Mouse (Mus musculus) right cerebral cortex, postnatal 25 days (tissue): ENCODE measurements at regions not wholly inside any gene's neighbourhood (a gene's known extent, or its start where the extent isn't known, plus 50 kb on each side); places are given as distances from the start of the nearest gene placed in this dataset.

ENCODE experiments used
- DNase-seq: peaks from one replicate; pipeline ENCODE4 v3.0.0; 2022

DNA sequence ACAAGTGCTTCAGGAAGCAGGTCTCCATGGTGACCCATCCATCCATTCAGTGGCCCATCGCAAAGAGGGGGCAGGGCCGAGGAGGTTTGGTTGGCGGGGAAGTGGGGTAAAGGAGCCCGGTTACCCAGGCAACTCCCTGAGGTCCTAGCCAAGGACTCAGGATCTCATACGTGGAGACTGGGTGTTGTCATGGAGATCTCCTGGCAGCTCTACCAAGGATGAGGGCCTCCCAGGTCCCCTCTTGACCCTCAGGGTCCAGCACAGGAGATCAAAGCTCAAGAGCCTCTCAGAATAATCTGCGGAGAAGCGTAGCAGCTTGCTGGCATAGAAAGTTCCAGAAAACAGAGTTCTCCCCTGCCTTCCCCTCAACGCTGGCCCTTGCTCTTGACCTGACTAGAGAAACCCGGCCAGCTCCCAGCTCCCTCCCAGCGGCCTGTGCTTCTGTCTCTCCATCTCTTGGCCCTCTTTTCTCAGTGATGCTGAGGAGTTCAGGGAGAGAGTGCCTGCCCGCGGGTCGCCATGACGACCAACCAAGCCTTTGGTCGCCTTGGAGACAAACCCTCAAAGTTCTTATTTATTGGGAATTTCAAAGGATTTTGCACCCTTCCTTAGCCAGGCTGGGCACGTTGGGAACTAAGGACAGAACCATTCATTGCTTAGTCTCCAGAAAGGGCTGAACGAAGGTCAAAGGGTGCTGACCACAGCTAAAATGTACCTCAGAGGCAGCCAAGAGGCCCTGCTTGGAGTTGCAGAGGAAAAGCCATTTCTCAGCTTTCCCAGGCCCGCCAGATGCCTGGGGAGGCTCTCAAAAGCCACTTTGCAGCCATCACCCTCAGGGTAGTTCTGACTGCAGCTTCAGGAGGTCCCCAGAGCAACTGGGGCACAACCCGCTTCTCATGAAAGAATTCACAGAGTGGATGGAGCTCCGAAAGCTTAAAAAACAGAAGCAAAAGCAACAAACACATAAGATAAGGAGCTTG is 60.0 kb downstream of the Ubiad1 start:
- peak; percentile 79 for DNase-seq

DNA sequence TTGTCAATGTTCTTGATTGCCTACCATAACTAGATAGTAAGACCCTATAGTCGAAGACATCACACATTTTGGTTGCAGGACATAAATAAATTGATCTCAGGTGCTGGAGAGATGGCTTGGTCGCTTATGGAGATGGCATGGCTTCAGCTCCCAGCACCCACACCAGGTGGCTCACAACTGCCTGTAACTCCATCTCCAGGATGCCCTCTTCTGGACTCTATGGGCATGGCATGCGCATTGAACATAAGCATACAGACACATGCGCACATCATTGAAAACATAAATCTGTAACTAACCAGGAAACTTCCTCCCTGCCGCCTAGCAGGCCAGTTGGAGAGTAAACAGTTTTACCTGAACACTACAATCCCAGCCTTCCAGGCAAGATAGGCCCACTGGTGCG is 64.0 kb downstream of the Ubiad1 start:
- no peak for DNase-seq

DNA sequence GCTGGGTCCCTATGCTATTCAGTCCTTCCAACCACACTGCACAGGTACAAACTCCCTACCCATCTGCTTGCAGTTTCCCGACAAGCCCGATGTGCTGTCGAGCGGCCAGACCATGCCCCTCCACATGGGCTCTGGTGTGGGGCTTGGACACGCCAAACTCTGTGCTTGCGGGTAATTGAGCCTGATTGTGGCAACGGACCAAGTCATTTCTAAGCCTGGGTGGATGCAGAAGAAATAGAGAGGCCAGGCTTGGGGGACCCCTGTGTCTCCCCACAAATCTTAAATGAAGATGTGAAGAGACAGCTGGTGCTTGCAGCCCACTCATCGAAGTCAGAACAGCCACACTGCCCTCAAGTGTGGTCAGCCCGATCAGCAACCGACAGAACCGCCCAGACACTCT is 66.1 kb downstream of the Ubiad1 start:
- no peak for DNase-seq

DNA sequence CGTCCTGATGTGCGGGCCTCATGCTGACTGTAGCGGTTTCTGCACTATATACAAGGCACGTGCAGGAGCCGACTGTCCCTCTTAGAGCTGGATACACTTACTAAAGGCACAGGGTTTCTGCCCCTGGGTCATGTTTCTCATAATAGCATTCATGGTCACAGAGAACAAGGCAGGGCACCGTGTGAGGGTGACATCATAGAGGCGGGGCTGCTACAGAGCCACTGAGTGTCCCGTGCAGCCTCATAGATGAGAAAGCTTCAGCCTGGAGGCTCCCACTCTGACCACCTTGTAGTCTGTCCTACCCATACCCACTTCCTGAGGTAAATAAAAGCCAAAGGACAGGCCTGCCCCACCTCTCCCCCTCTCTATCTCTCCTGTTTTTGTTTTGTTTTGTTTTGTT is 67.2 kb downstream of the Ubiad1 start:
- DNase-seq, result no peak

DNA sequence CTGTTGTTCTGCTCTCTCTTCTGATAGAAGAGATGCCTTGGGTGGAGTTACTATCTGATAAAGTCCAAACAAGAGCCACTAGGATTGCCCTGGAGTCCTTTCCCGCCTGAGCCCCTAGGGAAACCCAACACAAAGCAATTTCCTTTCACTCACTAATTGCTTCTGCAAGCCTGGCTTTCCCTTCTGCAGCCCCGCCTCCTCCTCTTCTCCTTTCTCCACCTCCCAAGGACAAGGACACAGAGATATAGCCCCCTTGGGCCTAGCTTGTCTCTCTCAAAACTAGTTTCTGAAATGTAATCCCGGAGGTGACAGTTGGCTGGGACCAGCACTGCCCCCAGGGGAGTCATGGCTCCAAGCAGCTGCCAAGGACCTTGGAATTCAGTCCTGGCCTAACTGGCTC is 68.1 kb downstream of the Ubiad1 start:
- no peak for DNase-seq

DNA sequence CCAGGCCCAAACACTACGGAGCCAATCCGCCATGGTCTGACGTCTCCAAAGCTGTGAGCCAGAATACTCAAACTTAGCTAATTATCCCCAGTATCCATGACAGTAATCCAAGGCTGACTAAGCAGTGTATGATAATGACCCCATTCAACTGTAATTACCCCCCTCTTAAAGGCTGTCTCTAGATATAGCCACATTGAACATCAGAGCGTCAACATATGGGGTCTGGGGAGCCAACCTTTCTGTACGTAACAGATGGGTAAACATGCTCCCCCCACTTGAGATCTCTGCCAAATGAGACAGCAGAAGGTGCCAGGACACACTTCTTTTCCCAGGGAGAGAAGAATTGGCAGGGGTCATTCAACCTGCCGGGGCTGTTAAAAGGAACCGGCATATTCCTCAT is 73.1 kb downstream of the Ubiad1 start:
- no peak for DNase-seq

DNA sequence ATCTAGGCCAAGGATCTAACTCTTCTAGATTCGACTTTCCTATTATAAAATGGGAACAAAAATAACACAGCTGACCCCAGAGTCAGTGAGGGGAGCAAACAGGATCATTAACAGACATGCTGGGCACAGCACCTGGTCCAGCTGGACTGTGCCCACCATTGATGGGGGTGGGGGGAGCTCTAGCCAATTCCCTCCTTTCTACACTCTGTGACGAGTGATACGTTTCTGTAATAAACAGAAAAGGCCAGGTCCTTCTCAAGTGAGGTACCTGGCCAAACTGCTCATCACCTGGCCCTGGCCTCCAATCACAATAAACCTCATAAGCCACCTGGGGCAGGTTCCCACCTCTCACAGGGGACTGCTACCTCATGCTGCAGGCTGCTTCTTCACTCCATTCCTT is 76.9 kb downstream of the Ubiad1 start:
- no peak for DNase-seq

DNA sequence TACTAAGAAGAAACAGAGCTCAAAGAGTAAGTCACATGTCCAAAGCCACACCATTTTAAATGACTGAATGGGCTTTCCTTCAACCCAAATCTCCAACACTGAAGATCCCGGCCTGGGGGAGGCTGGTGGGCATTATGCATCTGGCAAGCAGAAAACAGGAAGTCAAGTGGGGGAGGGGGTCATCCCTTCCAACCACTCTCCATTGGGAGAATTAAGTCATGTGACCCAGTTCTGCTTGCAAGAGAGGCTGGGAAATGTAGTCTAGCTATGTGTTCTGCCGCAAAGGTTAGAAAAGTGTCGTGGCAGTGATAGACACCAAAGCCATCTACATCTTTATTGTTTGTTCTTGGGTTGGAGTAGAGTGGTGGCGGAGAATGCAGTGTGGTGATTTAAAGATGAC is 78.0 kb upstream of the Disp3 start:
- no peak for DNase-seq

DNA sequence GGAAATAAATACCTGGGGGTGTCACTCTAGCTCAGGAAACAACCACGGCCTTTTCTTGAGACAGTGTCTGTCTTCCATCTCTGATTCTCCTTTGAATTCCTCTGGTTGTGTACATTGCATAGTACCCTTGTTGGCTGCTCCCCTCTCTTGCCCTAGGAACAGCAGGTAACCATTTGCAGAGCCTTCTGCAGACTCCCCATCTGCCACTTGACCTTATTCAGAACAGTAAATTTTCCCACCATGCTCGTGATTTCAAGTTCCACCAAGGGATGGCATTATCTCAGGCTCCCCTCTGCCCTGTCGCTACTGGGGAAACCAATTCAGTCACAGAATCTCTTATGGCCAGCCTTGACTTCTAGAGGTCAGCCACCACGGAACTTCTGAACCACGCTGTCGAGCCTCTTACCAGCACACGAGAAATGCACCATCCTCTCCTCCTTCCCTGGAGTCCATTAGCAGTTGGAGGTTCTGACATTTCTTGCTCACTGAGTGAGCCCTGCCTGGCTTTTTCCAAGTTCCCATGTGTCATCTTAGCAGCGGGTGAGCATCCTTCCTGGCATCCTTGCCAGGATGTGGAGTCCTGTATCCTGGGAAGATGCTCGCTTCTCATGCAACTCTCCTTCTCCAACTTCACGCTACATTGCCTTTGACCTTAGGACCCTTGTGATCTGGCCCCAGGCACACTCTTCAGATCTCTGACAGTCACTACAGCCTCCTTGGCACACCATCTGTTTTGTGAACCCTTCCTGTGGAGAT is 75.8 kb upstream of the Disp3 start:
- no peak for DNase-seq

DNA sequence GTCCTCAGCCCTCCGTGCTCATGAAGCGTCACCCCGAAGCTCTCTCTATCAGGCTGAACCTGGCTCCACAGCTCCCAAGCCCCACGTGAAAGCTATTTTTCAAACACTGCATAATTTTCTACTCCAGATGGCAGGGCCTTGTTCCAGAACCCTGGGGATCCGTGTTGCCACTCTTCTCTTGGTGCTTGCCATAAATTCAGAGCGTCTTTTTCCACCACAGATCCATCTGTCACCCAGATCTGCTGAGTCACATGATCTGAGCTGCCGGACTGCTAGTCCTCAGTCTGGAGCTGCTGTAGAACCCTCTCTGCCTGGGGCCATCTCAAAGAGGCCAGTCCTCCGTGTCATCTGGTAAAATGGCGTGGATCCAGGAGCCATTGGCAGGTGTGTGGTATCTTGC is 73.2 kb upstream of the Disp3 start:
- peak; percentile 76 for DNase-seq

DNA sequence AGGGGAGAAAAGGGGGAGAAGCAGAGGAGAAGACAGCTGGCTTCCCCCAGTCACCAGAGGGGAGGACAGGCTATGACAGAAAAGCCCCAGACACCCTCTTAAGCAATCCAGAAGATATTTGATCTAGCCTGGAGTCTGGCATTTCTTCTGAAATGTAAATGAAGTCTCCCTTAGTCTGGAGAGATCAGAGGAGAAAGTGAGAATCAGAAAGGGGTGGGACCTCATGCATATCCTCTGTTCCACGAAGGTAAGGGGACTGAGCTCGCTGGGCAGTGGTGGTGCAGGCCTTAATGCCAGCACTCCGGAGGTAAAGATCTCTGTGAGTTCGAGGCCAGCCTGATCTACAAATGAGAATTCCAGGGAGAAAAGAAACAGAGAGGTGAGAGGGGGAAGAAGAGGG is 70.6 kb upstream of the Disp3 start:
- DNase-seq, result no peak

DNA sequence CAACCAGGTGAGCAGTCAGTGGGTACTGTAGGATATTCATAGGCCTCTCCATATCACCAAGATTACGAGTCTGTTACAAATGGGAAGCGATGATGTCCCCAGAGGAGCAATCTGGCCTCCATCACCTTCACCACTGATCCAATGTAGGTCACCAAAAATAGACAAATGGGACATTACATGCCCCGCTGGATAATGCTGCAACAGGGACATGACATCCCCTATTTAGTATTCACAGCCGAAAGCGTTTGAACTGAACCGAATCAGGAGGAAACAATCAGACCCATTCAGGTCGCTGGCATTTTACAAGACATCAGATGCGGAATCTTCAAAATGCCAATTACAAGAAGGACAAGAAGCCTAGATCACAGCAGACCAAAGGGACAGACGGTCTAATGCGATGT is 69.5 kb upstream of the Disp3 start:
- no peak for DNase-seq

DNA sequence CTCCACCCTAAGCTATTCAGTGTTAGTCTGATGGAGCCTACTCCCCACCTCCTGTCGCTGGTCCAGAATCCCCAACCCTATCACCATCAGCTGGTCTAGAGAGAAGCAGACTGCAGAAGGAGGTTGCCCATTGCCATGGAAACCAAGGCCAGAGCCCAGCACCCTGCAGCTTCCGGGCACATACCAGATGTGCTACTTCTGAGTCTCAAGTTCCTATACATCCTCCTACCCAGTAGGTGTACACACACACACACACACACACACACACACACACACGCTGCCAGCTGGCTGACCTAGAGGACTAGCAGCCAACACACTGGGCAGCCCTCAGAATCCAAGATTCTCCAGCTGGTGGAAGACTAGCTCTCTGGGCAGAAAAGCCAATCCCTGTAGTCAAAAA is 68.9 kb upstream of the Disp3 start:
- DNase-seq, result no peak

DNA sequence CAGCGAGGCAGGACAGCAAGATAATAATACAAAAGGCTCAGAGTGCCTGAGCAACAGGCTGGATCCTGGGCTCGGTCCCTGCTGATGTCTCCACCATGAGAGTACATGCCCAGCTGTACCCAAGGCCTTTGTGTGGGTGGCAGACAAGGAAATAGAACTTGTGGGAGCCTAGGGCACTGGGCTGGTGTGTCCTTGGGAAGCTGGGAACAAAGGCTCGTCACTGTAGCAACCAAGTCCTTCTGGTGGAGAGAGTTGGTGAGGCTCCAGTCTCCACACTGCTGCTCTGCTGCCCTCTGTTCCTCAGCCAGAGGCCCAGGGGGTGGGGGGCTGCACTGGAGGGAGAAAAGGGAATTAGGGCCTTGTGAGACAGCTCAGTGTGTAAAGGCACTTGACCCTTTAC is 66.2 kb upstream of the Disp3 start:
- no peak for DNase-seq

DNA sequence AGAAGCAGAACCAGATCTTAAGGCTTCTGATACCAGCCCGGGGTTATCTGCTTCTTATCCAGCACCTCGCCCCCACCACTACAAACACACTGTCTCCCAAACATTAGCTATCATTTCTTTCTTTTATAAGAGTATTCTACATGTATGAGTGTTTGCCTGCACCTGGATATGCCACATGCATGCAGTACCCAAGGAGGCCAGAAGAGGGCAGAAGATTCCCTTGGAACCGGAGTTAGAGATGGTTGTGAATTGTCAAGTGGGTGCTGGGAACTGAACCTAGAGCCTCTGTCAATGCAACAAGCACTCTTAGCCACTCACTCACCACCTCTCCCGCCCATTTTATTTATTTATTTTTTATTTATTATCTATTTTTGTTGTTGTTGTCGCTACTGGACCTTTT is 64.9 kb upstream of the Disp3 start:
- no peak for DNase-seq

DNA sequence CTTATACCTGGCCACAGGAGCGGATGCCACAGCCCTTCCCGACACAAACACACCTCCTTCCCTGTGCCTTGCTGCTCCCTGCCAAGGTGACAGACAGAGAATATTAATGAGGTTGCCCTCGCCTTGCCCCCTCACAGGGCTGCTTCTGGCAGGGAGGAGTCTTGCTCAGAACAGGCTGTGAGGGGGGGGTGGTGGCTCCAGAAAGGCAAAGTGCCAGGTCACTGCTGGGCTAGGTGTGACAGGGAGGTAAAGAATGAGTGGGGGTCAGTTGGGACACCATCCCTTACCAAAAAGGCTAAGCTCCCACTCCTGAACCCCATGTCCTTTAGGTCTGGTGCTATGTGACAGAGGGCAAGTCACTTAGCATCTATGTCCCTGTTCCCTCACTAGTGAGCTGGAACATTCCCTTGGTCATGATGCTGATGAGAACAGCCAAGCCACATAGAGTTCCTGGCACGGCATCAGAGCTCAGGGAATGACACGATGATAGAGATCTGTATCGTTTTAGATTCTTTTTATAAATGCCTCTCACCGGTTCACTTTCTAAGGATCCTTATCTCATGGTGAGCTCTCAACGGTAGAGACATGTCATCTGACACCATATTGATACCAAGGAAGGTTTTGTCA is 53.9 kb upstream of the Disp3 start:
- DNase-seq, result no peak

DNA sequence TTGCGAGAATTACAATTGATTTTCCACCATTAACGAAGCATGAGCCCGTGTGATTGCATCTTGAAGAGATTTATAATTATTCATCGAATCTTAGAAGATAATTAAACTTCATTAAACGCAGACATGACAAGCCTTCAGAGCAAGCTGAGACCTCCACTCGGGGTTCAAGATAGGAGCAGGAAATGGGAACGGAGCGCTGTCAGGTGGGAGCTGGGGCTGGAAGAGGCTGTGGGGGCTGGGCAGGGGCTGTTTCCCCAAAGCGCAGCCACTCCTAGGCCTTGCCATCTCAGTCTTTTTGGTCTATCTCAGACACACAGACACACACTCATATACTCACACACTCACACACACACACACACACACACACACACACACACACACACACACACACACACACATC is 52.6 kb upstream of the Disp3 start:
- no peak for DNase-seq

DNA sequence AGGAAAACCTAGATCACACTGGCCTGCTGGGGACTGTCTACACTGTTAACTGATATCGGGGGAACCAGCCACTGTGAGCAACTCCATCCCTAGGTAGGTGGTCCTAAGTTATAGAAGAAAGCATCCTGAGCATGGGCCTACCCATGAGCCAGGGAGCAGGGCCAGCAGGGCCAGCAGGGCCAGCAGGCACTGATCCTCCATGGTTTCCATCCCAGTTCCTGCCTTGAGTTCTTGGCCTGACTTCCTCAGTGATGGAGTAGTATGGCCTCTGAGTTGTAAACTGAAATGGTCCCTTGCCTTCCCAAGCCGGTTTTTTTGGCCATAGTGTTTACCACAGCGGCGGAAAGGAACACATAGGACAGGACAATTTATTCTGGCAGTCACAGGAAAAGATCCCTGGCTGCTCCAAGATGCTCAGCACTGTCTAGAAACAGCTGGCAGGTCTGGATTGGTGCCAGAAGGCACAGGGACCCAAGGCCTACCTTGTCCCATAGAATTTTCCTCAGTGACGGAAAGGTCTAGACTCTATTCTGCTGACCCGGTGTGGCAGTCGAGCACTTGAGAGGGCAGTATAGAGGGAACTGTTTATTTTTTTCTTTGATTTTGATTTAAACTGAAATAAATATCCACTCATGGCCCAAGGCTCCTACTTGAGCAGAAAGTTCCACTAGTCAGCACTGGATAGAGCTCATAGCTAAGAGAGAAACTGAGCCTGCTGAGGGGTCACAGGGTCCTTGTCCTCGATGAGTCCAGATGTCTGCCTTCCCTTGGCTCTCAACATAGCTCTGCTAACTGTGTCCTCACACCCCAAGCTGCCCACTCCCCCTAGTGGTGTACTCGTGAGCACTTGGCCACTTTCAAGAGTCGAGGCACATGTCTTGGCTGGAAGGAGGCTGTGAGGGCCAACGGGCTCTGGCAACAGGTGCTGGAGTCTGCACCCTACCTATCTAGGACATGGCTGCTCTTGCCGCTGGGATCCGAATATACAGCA is 50.4 kb upstream of the Disp3 start:
- DNase-seq, result no peak
